Mouse (Mus musculus) B cell, adult 2 months (primary cell): Measurements from ENCODE around the gene Fam124a.
"Not testable (repeated sequence)": the region's sequence is repeated elsewhere in the genome, so short reads cannot be mapped to it uniquely, and the experiment has no call there.

Experiments used
- DNase-seq, 2 experiments: peaks; one replicate each; pipeline ENCODE4 v3.0.0; 2022

Gene Fam124a

GRCm38 (mm10) chr14:62555309-62555829 is at the start of gene Fam124a:
Gene Fam124a (plus strand): TSS chr14:62555737.
- peak; percentile 36 to 39 for DNase-seq

GRCm38 (mm10) chr14:62506261-62506660 is 49.3 kb upstream of the Fam124a start:
- no peak for DNase-seq

GRCm38 (mm10) chr14:62509350-62509749 is 46.2 kb upstream of the Fam124a start:
- no peak for DNase-seq

GRCm38 (mm10) chr14:62512845-62513244 is 42.7 kb upstream of the Fam124a start:
- no peak for DNase-seq

GRCm38 (mm10) chr14:62530951-62531350 is 24.6 kb upstream of the Fam124a start:
- no peak for DNase-seq

- no peak for DNase-seq
Observed at GRCm38 (mm10) chr14:62536127-62536526, 19.4 kb upstream of the Fam124a start.

GRCm38 (mm10) chr14:62536988-62537387 is 18.5 kb upstream of the Fam124a start:
- no peak for DNase-seq

GRCm38 (mm10) chr14:62539834-62540233 is 15.7 kb upstream of the Fam124a start:
- DNase-seq = no peak

GRCm38 (mm10) chr14:62541751-62542150 is 13.8 kb upstream of the Fam124a start:
- DNase-seq = no peak

- no peak for DNase-seq
Observed at GRCm38 (mm10) chr14:62546296-62546695, 9.2 kb upstream of the Fam124a start.

GRCm38 (mm10) chr14:62546746-62547145 is 8.8 kb upstream of the Fam124a start:
- DNase-seq = no peak

GRCm38 (mm10) chr14:62550121-62550520 is 5.4 kb upstream of the Fam124a start:
- DNase-seq = no peak

- DNase-seq = no peak
Observed at GRCm38 (mm10) chr14:62552771-62553170, 2.8 kb upstream of the Fam124a start.

- DNase-seq = no peak
Observed at GRCm38 (mm10) chr14:62553786-62554185, 1.8 kb upstream of the Fam124a start.

GRCm38 (mm10) chr14:62555840-62556810 is 588 bp downstream of the Fam124a start:
- peak in 1 of 2 experiments; percentile 9 for DNase-seq

- DNase-seq = no peak
Observed at GRCm38 (mm10) chr14:62557111-62557510, 1.6 kb downstream of the Fam124a start.

GRCm38 (mm10) chr14:62561875-62562748 is 6.6 kb downstream of the Fam124a start:
- no peak for DNase-seq

GRCm38 (mm10) chr14:62563679-62564078 is 8.1 kb downstream of the Fam124a start:
- no peak for DNase-seq

- DNase-seq = not testable (repeated sequence)
Observed at GRCm38 (mm10) chr14:62566821-62567220, 11.3 kb downstream of the Fam124a start, which contains the start of gene Gm4131. Gene Gm4131 (minus strand): TSS chr14:62566921.

- no peak for DNase-seq
Observed at GRCm38 (mm10) chr14:62569463-62569862, 13.9 kb downstream of the Fam124a start.

GRCm38 (mm10) chr14:62570299-62570698 is 14.8 kb downstream of the Fam124a start:
- DNase-seq = no peak

- DNase-seq = no peak
Observed at GRCm38 (mm10) chr14:62573454-62573853, 17.9 kb downstream of the Fam124a start.

- no peak for DNase-seq
Observed at GRCm38 (mm10) chr14:62574906-62575305, 19.4 kb downstream of the Fam124a start.
